Mouse (Mus musculus) hindbrain, embryonic 11.5 days (tissue): ENCODE measurements around the gene Fbxl8. TPM values are rescaled to one million over a fixed set of nuclear protein-coding genes. Genes with fewer than 3 reads are reported as not detected.
"Not testable (repeated sequence)": the region's sequence is repeated elsewhere in the genome, so short reads cannot be mapped to it uniquely, and the experiment has no call there.

Source experiments
- ATAC-seq: fragments of 200-750 bp; cut with Nextera tagmentation; 2 replicates; pipeline ENCODE4 v1.8.0; 2017; ENCODE audit warnings: mild to moderate bottlenecking, moderate TSS enrichment, moderate library complexity; ENCODE audit not compliant: low FRiP score
- DNase-seq: peaks from one replicate; pipeline ENCODE4 v3.0.0-alpha.2; 2015; ENCODE audit warnings: low spot score
- H3K27ac ChIP-seq: fragments of 300-500 bp; sonication (generic); 2 replicates; pipeline ENCODE4 v1.5.1; 2014; ENCODE audit warnings: mild to moderate bottlenecking, low read depth, low read length
- H3K27me3 ChIP-seq: fragments of 300-500 bp; sonication (generic); 2 replicates; pipeline ENCODE4 v1.6.1; 2014; ENCODE audit warnings: mild to moderate bottlenecking, low read length, moderate library complexity, mixed read lengths; ENCODE audit not compliant: control insufficient read depth, insufficient read depth
- H3K36me3 ChIP-seq: fragments of 300-500 bp; sonication (generic); 2 replicates; pipeline ENCODE4 v1.6.1; 2014; ENCODE audit warnings: mild to moderate bottlenecking, low read length, moderate library complexity, mixed read lengths; ENCODE audit not compliant: control insufficient read depth, insufficient read depth
- H3K4me1 ChIP-seq: fragments of 300-500 bp; sonication (generic); replicated peaks from 2 replicates; pipeline ENCODE4 v1.6.1; 2014; ENCODE audit warnings: low read length, mixed read lengths; ENCODE audit not compliant: control insufficient read depth, insufficient read depth
- H3K4me2 ChIP-seq: fragments of 300-500 bp; sonication (generic); replicated peaks from 2 replicates; pipeline ENCODE4 v1.6.1; 2014; ENCODE audit warnings: mild to moderate bottlenecking, low read depth, low read length
- H3K4me3 ChIP-seq: fragments of 300-500 bp; sonication (generic); 2 replicates; pipeline ENCODE4 v1.5.1; 2014; ENCODE audit warnings: low read depth, low read length
- H3K9ac ChIP-seq: fragments of 300-500 bp; sonication (generic); 2 replicates; pipeline ENCODE4 v1.6.1; 2014; ENCODE audit warnings: low read depth, low read length
- H3K9me3 ChIP-seq: fragments of 300-500 bp; sonication (generic); 2 replicates; pipeline ENCODE4 v1.6.1; 2016; ENCODE audit warnings: low read length; ENCODE audit not compliant: control insufficient read depth
- WGBS: fragments of 180-500 bp; shearing (Covaris S2); extraction: QIAGEN DNeasy Blood & Tissue Kit; methylation state at CpG from one replicate; pipeline ENCODE4 v1.1.7; 2014; 5-methylcytosine and 5-hydroxymethylcytosine counted together
- polyA plus RNA-seq: library from polyadenylated mRNA; unstranded; fragments of >200 nt; fragmentation: Nextera tagmentation; extraction: Ambion mirVana; gene quantifications from 2 replicates; pipeline ENCODE4 v1.2.1, GENCODE M21; 2014

Gene Fbxl8
- polyA plus RNA-seq, 1 experiment from 2014 or later, result 1.4 TPM

DNA sequence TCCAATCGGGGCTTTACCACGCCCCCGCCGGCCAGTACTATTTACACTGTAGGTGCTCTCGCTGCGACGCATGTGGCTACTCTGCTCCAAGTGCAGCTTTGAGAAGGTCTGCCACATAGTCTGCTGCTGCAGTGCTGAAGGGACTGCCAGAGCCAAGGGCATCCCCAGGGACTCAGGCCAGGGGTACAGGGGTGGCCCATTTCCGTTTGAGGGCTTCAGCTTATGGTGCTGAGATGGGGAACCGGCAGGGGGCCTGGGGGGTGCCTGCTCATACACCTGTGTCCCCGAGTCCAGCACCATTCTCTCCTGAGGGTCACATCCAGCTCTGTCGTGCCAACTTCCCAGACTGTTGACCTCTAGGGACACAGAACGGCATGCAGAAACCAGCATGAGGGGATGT is 21.1 kb downstream of the Fbxl8 start:
- no peak overlapping the region for H3K4me3 ChIP-seq
- peaks cover 8% of the 10 kb centered on the region for H3K27me3 ChIP-seq
- ATAC-seq (no peak), DNase-seq (no peak)
- no peaks in the 10 kb centered on the region for H3K9me3 ChIP-seq
- WGBS, result 33% methylated on average over 12 of the region's 12 CpGs
- no peak overlapping the region for H3K4me2 ChIP-seq
- H3K9ac ChIP-seq, result no peak overlapping the region
- H3K27ac ChIP-seq, result no peak overlapping the region
- H3K4me1 ChIP-seq, result peaks cover 15% of the 10 kb centered on the region; the same call in 1 of the 2 replicates
- peaks cover 2% of the 10 kb centered on the region; the same call in 1 of the 2 replicates for H3K36me3 ChIP-seq

- peaks cover 2% of the 10 kb centered on the region; the same call in 1 of the 2 replicates for H3K36me3 ChIP-seq
- no peak for ATAC-seq
- no peak overlapping the region for H3K4me3 ChIP-seq
- WGBS, result 90% methylated on average over 4 of the region's 4 CpGs
- no peaks in the 10 kb centered on the region for H3K9me3 ChIP-seq
- H3K4me1 ChIP-seq, result peaks cover 16% of the 10 kb centered on the region; the same call in 1 of the 2 replicates
- peaks cover 11% of the 10 kb centered on the region for H3K27me3 ChIP-seq
- H3K27ac ChIP-seq, result no peak overlapping the region
- H3K4me2 ChIP-seq, result no peak overlapping the region
- no peak for DNase-seq
- H3K9ac ChIP-seq, result no peak overlapping the region
Measured at GRCm38 (mm10) chr8:105286907-105287306, 22.5 kb downstream of the Fbxl8 start.

DNA sequence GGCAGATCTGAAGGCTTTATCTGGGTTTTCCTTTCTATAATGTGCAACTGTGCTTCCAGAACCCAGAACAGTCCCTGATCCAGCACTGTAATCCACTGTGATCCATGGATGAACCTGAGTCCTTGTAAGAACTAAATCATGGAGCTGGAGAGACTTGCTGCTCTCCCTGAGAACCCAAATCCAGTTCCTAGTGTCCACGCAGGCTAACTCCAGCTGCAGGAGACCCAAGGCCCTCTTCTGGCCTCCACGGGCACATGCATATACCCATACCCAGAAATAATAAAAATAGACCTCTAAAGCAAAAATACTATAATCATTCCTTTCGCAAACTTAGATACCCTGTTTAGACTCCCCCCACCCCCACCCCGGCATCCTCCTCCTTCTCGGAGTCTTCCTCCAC is 23.8 kb downstream of the Fbxl8 start:
- WGBS, result 77% methylated on average over 5 of the region's 5 CpGs
- Histone ChIP-seq H3K36me3 (peaks cover 1% of the 10 kb centered on the region; the same call in 1 of the 2 replicates), H3K9ac (peak overlapping the region; percentile 41), H3K9me3 (no peaks in the 10 kb centered on the region), H3K27ac (no peak overlapping the region), H3K4me2 (peak overlapping the region; percentile 72), H3K4me1 (peaks cover 16% of the 10 kb centered on the region; the same call in 1 of the 2 replicates), H3K27me3 (peaks cover 11% of the 10 kb centered on the region), H3K4me3 (peak overlapping the region; percentile 51)
- DNase-seq (no peak), ATAC-seq (no peak)

DNA sequence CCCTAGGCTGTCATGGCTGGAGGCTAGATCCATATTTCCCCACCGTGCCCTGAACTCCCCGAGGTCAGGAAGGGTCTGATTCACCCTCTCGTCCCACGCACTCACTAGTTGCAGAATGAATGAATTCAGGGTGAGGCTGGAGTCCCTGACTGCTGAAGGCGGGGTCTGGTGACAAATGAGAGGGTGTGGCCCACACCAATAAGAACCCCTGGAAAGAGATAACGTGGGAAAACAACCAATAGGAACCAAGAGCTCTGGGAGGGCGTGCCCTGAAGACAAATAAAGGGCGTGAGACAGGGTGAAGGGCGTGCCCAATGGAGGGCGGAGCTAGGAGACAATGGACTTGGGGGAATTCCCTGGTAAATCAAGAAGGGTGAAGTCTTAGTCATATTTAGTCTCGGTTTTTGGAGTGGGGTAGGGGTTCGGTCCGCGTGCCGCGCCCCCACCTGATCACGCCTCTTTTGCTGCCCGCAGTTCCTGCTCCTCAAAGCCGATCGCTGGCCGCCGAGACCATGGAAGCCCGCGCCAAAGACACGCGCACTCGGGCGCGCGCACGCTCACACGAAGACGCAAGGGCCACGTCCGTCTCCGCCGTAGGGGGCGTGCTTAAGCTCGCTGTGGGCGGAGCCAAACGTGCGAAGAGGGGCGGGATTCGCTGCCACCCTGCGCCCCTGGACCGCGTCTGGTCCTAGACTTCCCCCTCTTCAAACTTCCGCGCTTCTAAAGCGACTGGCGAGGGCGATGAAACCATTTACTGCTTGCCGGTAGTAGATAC is 24.7 kb downstream of the Fbxl8 start:
- WGBS, result under 1% methylated on average over 53 of the region's 53 CpGs
- peak overlapping the region; percentile 51 for H3K4me3 ChIP-seq
- no peaks in the 10 kb centered on the region for H3K36me3 ChIP-seq
- H3K4me2 ChIP-seq, result peak overlapping the region; percentile 72
- peak overlapping the region; percentile 69 for H3K9ac ChIP-seq
- DNase-seq, result peak; percentile 99
- ATAC-seq, result peak; percentile 97
- peaks cover 16% of the 10 kb centered on the region; the same call in 1 of the 2 replicates for H3K4me1 ChIP-seq
- H3K27me3 ChIP-seq, result peaks cover 11% of the 10 kb centered on the region
- no peaks in the 10 kb centered on the region for H3K9me3 ChIP-seq
- peak overlapping the region; percentile 89 for H3K27ac ChIP-seq

DNA sequence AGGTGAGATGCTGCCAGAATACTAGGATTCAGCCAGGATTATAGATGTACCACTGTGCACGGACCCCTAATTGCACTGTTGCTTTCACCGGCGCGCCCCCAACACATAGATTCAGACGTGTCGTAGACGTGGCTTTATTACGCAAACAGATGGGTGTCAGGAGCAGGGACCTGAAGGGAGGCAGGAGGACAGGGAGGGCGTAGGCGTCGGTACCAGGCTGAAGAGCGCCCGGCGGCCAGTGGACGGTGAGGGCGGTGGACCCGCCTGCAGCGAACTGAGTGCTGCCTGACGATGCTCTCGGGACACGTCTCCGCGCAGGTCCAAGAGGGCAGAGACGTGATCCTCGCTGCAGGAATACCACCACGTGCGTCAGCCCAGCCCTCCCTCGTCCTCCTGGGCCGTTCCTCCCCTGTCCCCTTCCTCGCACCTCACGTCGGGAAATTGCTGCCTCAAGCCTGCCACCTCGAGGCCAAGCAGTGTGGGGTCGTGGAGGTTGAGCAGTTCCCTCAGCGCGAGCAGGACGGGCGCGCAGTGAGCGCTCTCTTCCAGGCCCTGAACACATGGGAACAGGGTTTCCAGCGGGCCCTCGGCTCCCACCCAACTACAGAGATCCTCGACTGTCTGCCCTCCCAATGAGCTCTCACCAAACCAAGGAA is 25.5 kb downstream of the Fbxl8 start, which contains the start of gene 4931428F04Rik:
4931428F04Rik (minus strand) TSS at position 60 of the 656 bp plus-strand sequence.
- 2% methylated on average over 43 of the region's 43 CpGs for WGBS
- Histone ChIP-seq H3K27me3 (peaks cover 11% of the 10 kb centered on the region), H3K9ac (peak within 1 kb of the TSS; percentile 69), H3K27ac (peak within 1 kb of the TSS; percentile 89), H3K36me3 (no peaks in the 10 kb centered on the region), H3K9me3 (no peaks in the 10 kb centered on the region), H3K4me1 (peaks cover 16% of the 10 kb centered on the region; the same call in 1 of the 2 replicates), H3K4me2 (peak within 1 kb of the TSS; percentile 72), H3K4me3 (peak within 1 kb of the TSS; percentile 51)
- DNase-seq (peak; percentile 73), ATAC-seq (peak; percentile 38)

DNA sequence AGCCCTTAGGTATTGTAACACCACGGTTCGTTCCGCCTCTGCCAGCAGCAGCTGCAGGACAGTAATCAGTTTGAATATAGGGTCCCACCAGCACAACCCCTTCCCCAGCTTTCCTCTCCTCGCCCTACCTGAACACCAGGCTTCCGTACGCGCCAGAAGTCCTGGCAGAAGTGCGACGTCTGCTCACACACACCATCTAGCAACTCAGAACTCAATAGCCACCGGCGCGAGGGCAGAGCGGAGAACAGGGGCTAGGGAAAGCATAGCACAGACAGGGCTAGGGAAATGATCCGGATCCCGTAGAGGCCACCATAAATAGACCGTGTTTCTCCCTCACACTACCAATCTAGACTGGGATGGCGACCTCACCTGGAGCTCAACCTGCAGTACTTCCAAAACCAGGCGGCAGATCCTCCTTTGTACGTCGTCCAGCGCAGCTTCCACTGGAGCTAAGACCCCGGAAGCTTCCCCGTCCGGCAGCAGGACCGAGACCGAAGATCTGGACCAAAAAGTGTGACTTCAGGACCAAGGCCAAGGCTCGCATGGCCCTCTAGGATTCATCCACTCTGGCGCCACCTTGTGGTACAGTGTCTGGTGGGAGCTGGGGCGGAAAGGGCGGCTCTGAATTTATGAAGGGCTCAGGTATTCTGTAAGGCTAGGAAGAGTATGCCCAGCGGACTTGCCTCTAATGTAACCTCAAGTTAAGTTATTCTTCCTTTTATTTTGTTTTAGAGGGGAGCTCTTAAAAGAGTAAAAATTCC is 26.3 kb downstream of the Fbxl8 start:
- Histone ChIP-seq H3K4me3 (peak overlapping the region; percentile 51), H3K36me3 (no peaks in the 10 kb centered on the region), H3K27ac (no peak overlapping the region), H3K9me3 (no peaks in the 10 kb centered on the region), H3K27me3 (peaks cover 11% of the 10 kb centered on the region), H3K4me2 (peak overlapping the region; percentile 72), H3K4me1 (peaks cover 16% of the 10 kb centered on the region; the same call in 1 of the 2 replicates), H3K9ac (peak overlapping the region; percentile 23; the same call in 1 of the 2 replicates)
- ATAC-seq, result no peak
- whole genome bisulfite sequencing, result 4% methylated on average over 31 of the region's 31 CpGs
- peak; percentile 95 for DNase-seq

- 88% methylated on average over 8 of the region's 8 CpGs for WGBS
- ATAC-seq, result not testable (repeated sequence)
Measured at GRCm38 (mm10) chr8:105291364-105291763, 26.9 kb downstream of the Fbxl8 start.

DNA sequence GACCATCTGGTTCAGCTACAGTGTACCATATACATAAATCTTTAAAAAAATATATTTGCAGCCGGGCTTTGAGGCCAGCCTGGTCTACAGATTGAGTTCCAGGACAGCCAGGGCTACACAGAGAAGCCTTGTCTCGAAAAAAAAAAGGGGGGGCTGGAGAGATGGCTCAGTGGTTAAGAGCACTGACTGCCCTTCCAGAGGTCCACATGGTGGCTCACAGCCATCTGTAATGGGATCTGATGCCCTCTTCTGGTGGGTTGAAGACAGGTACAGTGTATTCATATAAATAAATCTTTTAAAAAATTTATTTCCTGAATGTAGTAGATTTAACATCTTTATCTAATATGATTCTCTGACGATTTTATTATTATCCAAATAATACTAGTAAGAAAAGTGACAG is 27.4 kb downstream of the Fbxl8 start:
- not testable (repeated sequence) for H3K9ac ChIP-seq, H3K4me2 ChIP-seq

More at GRCm38 (mm10) chr8:105291364-105291763, 26.9 kb downstream of the Fbxl8 start:
- H3K36me3 ChIP-seq, H3K4me3 ChIP-seq, H3K27ac ChIP-seq, H3K9me3 ChIP-seq, H3K9ac ChIP-seq, DNase-seq, H3K4me2 ChIP-seq: not testable (repeated sequence)
- Histone ChIP-seq H3K4me1 (peaks cover 16% of the 10 kb centered on the region; the same call in 1 of the 2 replicates), H3K27me3 (peaks cover 11% of the 10 kb centered on the region)

More for the DNA sequence above, 27.4 kb downstream of the Fbxl8 start:
- not testable (repeated sequence) for H3K27ac ChIP-seq, ATAC-seq, H3K36me3 ChIP-seq, DNase-seq, H3K4me3 ChIP-seq, H3K9me3 ChIP-seq
- 74% methylated on average over 3 of the region's 3 CpGs for WGBS
- Histone ChIP-seq H3K27me3 (peaks cover 11% of the 10 kb centered on the region), H3K4me1 (peaks cover 16% of the 10 kb centered on the region; the same call in 1 of the 2 replicates)
